Comparison of ENCODE assay signal across 8 mouse cellular contexts in genomic region chr6:88639921-88640320, GRCm38 (mm10). TPM values are rescaled to one million over a fixed set of nuclear protein-coding genes. Genes with fewer than 3 reads are reported as not detected.
DNase-seq lines count a peak whose midpoint lies in the region; ATAC-seq and TF ChIP-seq lines count a peak whose summit lies in the region.

No protein-coding gene starts in this region.

- H3K4me3 ChIP-seq in lung, postnatal 0 days (ENCODE audit: low read depth, low read length) = no peak overlapping the region

- TF ChIP-seq CTCF in lung, postnatal 0 days (IDR thresholded peaks at IDR 0.05) = peak; percentile 43

- H3K36me3 ChIP-seq in lung, postnatal 0 days (ENCODE audit: insufficient read depth, low read length) = no peaks in the 10 kb centered on the region

- 9% methylated on average over 9 of the region's 9 CpGs for WGBS in lung, postnatal 0 days

- TF ChIP-seq EP300 in lung, postnatal 0 days (IDR thresholded peaks at IDR 0.05) = no peak

- peak; percentile 19 for DNase-seq in lung, postnatal 0 days (ENCODE audit: low spot score)
- DNase-seq in lung, postnatal 4 days = no peak
- DNase-seq in frontal cortex, postnatal 36 days (ENCODE audit: low spot score in 2 of 2) = peak; percentile 41 to 55
- DNase-seq in kidney, postnatal 4 days = peak; percentile 32 to 53
- DNase-seq in ovary, postnatal 14 days (ENCODE audit: low spot score) = no peak
- DNase-seq in adrenal gland, postnatal 36 days = no peak
- DNase-seq in ovary, adult 18-20 months (ENCODE audit: low spot score) = no peak

- ATAC-seq in lung, postnatal 0 days = no peak
- 0 out of 2 replicates have a peak, but pooled peaks have one; percentile 33 for ATAC-seq in megakaryocyte-erythroid progenitor cell, adult 5-6 weeks (replicated peaks; ENCODE audit: low FRiP score, low TSS enrichment, poor library complexity, severe bottlenecking)

- no peak overlapping the region for H3K9ac ChIP-seq in lung, postnatal 0 days (replicated peaks; ENCODE audit: low read depth)

- no peaks in the 10 kb centered on the region for H3K9me3 ChIP-seq in lung, postnatal 0 days (ENCODE audit: low read length)

- no peak overlapping the region for H3K27ac ChIP-seq in lung, postnatal 0 days (ENCODE audit: low read length)

- no peaks in the 10 kb centered on the region for H3K4me1 ChIP-seq in lung, postnatal 0 days (ENCODE audit: insufficient read depth, low read depth, low read length)

- peak overlapping the region; percentile 25; the same call in 1 of the 2 replicates for H3K4me2 ChIP-seq in lung, postnatal 0 days (replicated peaks; ENCODE audit: low read depth, low read length)

- no peaks in the 10 kb centered on the region for H3K27me3 ChIP-seq in lung, postnatal 0 days (replicated peaks; ENCODE audit: insufficient read depth, low read length)

RNA-seq across cellular contexts. Expression of gene Kbtbd12, which starts 2.2 kb away (rescaled TPM):
- 0.42 and 0.97 TPM in 2 replicates for polyA plus RNA-seq in lung, postnatal 0 days (2015; fragmentation: Nextera tagmentation; extraction: Ambion mirVana)
- total RNA-seq in megakaryocyte-erythroid progenitor cell, adult 5-6 weeks (2014; fragmentation: Nextera tagmentation) = 0.37 and 0.98 TPM in 2 replicates
- 0.47 and 0.57 TPM in 2 replicates for total RNA-seq in megakaryocyte-erythroid progenitor cell, adult 5-6 weeks (2017)
- 1 to 10 TPM in 1 of 2 experiments, under 1 TPM in 1; 0.46 to 3.3 TPM for total RNA-seq in adrenal gland, postnatal 36 days (2021)

Comparison
In these comparisons a context has a peak if more than half of its experiments do, and no peak if none do; other contexts are left out.
1. DNase-seq: peak in lung, postnatal 0 days (single experiment), frontal cortex, postnatal 36 days (2 of 2) and kidney, postnatal 4 days (2 of 2); none in lung, postnatal 4 days (0 of 2), ovary, postnatal 14 days (single experiment), adrenal gland, postnatal 36 days (0 of 2) and ovary, adult 18-20 months (single experiment).